Mouse (Mus musculus) lung, postnatal 4 days (tissue): ENCODE measurements around the gene Krt6b.
"Not testable (repeated sequence)": the region's sequence is repeated elsewhere in the genome, so short reads cannot be mapped to it uniquely, and the experiment has no call there.

Experiments
- DNase-seq, 2 experiments: peaks; one replicate each; pipeline ENCODE4 v3.0.0; 2021

The Krt6b gene

GRCm38 (mm10) chr15:101680187-101680586 lies at the start of gene Krt6b:
Krt6b (minus strand) TSS chr15:101680287.
- DNase-seq: no peak

GRCm38 (mm10) chr15:101724686-101725085 lies 44.6 kb upstream of the Krt6b start:
- no peak for DNase-seq

GRCm38 (mm10) chr15:101715831-101716230 lies 35.7 kb upstream of the Krt6b start:
- no peak for DNase-seq

DNA sequence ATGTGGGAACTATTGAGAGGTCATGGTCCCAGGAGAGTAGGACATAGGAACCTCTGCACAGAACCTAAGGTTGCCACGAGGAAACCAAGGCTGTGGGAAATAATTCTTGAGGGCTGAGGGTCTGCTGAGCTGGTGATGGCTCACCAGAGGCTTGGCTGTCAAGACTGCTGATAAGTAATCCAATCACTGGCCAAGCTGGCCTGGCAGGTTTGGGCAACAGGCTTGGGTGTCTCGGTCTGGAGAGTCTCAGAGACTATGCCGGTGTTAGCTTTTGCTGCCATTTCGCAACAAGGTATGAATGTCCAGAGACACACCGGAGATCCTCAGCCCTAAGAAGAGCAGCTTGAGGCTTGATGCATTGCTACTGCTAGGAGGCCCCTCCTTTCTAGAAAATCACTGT lies 34.3 kb upstream of the Krt6b start:
- DNase-seq: no peak

- DNase-seq: no peak
These were observed 33.6 kb upstream of the Krt6b start for GRCm38 (mm10) chr15:101713731-101714130.

DNA sequence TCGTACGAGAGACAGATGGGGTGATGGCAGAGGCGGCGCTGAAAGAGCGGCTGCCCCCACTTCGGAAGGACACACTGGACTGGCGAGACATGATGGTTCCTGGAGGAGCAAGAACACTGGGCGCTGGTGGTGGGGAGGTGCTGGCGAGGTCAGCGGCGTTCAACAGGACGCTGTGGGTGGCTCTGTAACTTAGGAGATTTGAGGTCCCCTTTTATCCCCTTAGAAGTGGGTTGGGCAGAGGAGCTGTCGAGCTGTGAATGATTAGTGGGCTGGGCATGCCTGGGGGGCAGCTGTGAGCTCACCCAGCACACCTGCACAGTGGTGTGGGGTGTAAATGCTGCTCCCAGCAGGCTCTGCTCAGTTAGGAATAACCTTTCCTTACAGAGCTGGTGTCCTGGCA lies 32.6 kb upstream of the Krt6b start, which contains the start of gene Krt5:
Krt5 (minus strand) TSS at position 179 of the 400 bp plus-strand sequence.
- DNase-seq: no peak

GRCm38 (mm10) chr15:101708683-101709082 lies 28.6 kb upstream of the Krt6b start:
- peak in 1 of 2 experiments; percentile 9 for DNase-seq

DNA sequence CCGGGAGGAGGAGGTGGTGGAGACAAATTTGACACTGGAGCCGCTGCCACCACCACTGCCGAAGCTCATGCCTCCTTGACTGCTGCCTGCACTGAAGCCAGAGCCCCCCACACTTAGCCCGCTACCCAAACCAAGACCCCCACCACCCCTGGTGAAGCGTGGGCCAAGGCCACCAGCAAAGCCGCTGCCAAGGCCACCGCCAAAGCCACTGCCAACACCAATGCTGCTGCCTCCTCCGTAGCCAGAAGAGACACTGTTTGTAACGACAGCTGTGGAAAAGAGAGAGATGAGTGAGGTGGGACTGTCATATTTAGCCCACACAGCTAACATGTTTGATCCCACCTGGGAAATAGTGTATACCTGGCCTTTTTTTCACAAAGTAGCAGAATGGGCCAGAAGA lies 27.4 kb upstream of the Krt6b start:
- no peak for DNase-seq

- peak in 1 of 2 experiments; percentile 6 for DNase-seq
These were observed 24.0 kb upstream of the Krt6b start for GRCm38 (mm10) chr15:101704066-101704465.

- DNase-seq: no peak
These were observed 22.3 kb upstream of the Krt6b start for GRCm38 (mm10) chr15:101702380-101702779.

DNA sequence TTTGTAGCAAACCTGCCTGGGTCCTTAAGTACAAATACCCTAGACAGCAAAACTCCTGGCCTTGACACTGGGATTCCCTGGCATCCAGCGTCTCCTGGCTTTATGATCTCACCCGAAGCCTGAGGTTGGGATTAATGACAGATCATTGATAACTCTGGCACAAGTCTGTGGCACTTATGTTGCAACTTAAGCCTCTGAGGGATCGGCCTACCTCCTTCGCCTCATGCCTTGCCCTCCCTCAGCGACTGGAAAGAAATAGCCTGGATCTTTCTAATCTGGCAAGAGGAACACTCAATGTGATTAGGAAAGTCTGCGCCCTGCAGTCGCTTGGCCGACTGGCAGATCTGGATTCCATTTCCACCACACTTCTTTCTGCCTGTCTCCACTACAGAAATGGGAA lies 19.8 kb upstream of the Krt6b start:
- no peak for DNase-seq

DNA sequence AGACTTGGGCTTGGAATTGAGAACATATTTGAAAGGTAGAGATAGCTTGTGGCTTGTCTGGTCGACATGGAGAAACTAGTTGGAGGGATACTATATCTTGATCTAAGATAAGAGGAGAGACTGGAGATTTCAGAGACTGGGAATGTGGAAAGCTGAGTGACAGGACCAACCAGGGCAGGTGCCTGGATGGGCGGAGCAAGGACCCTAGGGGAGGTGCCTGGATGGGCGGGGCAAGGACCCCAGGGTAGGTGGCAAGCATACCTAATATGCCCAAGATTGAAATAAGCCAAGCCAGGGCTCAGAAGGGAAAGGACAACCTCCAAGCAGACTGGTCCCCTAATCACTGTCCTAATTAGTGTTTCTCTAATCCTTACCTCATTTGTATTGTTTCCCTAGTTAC lies 19.1 kb upstream of the Krt6b start:
- DNase-seq: no peak

- DNase-seq: no peak
These were observed 17.5 kb upstream of the Krt6b start for GRCm38 (mm10) chr15:101697326-101698188.

DNA sequence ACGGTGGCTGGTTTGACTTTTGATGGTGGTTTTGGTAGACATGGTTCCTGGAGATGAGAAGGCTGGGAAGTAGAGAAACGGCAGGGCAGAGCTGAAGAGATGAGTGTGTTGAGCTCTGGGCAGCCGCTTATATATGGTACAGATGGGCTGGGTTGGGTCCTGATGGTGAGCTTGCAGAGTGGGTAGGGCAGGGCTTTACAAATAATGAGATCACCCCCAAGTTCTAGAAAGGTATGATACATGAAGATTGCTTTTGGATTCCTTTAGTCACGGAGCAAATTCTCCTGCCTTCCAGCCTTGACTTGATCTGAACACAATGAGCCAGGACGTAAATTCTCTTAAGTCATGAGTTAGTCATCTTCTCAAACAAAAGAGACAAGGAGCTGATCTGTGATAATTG lies 14.1 kb upstream of the Krt6b start, which contains the start of gene Krt6a:
Krt6a (minus strand) TSS at position 101 of the 400 bp plus-strand sequence.
- DNase-seq: no peak

DNA sequence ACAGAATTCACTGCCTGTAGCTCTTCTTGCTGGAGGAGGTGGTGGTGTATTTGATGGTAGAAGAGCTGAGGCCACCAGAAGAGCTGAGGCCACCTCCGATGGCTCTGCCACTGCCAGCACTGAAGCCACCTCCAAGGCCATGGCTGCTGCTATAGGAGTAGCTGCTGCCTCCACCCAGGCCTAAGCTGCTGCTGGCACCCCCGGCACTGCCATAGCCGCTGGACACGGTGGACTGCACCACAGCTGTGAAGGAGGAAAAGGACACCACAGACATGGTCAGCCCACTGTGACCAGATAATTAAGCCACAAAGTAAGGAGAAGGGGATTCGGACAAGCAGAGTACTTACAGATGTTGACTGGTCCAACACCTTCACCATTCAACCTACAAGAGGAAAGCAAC lies 10.4 kb upstream of the Krt6b start:
- DNase-seq: not testable (repeated sequence)

GRCm38 (mm10) chr15:101688161-101688560 lies 8.1 kb upstream of the Krt6b start:
- no peak for DNase-seq

DNA sequence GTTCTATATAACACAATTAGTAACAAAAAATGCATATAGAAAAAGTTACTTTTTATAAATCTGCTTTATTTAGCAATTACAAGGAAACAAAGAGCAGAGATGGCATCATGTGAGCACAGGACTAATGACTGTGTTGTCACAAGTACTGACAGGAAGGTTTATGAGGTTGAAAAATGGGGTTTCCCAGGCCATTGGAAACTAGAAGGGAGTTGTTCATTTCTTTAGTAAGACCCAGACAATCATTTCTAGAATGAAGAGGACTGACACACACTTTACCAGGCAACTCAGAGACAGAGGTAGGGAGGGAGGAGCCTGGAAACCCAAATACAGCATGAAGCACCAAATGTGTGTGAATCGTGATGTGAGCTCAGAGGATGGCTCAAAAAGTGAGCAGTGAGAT lies 4.1 kb downstream of the Krt6b start:
- DNase-seq: no peak

- no peak for DNase-seq
These were observed 27.3 kb downstream of the Krt6b start for GRCm38 (mm10) chr15:101652736-101653265.

DNA sequence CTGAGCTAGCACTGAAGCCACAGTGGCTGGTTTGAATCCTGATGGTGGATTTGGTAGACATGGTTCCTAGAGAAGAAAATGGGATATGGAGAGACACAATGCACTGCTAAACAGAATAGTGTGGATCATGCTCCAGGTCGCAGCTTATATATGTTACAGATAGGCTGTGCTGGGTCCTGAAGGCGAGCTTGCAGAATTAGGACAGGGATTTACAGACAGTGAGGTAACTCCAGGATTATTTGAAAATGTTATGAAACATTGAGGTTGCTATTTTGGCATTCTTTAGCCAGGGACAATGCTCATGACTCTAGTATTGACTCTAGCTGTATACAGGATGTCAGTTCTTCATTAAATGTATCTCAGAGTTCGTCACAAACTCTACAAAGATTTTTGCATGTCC lies 32.8 kb downstream of the Krt6b start, which contains the start of gene Gm5478:
Gm5478 (minus strand) TSS at position 101 of the 400 bp plus-strand sequence.
- no peak for DNase-seq

GRCm38 (mm10) chr15:101627884-101628283 lies 52.2 kb downstream of the Krt6b start, which contains the start of gene Gm5414:
Gm5414 (minus strand) TSS chr15:101628188.
- DNase-seq: no peak
